ENCODE assay signal across 25 mouse cellular contexts in the genomic region with DNA sequence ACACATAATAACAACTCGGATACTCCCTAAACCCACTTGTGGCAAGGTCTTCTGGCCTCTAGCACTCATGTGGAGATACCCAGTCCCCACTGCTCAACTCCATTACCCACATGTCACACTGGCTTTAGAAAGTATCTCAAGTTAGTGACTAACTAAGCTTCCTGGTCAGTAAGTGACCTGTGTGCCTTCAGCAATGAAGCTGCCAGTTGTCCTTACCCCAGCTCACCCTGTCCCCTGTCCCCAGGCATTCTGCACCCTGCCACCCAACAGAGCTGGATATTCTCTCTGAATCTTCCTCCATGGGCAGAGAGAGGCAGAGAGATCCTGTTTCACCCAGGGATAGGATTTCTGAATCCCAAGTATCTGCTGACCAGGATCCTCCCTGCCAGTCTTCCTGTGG. TPM values are rescaled to one million over a fixed set of nuclear protein-coding genes. Genes with fewer than 3 reads are reported as not detected.
"Had no signal": no experiment of that assay in that cellular context is flagged by ENCODE, and none has a peak within 500 bp of the region (broad histone marks: within the 10 kb centered on the region; RNA-seq: fewer than 3 reads in every experiment).

A gene (plus strand): TSS at position 301 of the 400 bp plus-strand sequence.

- DNase-seq: cerebellum, adult 2 months; cerebellum, adult 8-10 months; cerebellum, adult 9-10 months; cerebellum, adult 9-11 months; cerebellum, postnatal 25 days; cerebellum, postnatal 36 days; embryo, embryonic 11 days; forebrain, postnatal 0 days; gastrocnemius, postnatal 36 days had no signal

- H3K4me3 ChIP-seq: embryonic facial prominence, embryonic 10.5 days; embryonic facial prominence, embryonic 12.5 days; embryonic facial prominence, embryonic 13.5 days; embryonic facial prominence, embryonic 15.5 days; erythroblast, embryonic 14.5 days; forebrain, embryonic 10.5 days; forebrain, embryonic 12.5 days; forebrain, embryonic 13.5 days; forebrain, embryonic 15.5 days; heart, adult 2 months; heart, embryonic 10.5 days had no signal

- H3K27ac ChIP-seq: embryonic facial prominence, embryonic 10.5 days; embryonic facial prominence, embryonic 12.5 days; embryonic facial prominence, embryonic 13.5 days; embryonic facial prominence, embryonic 15.5 days; forebrain, embryonic 10.5 days; forebrain, embryonic 12.5 days; forebrain, embryonic 13.5 days; forebrain, embryonic 15.5 days; heart, adult 2 months; heart, embryonic 10.5 days had no signal

RNA-seq across cellular contexts. Expression of the gene that starts here (rescaled TPM):
- total RNA-seq: common myeloid progenitor, adult 5-6 weeks; forebrain, postnatal 0 days; gastrocnemius, adult 8-10 months; gastrocnemius, postnatal 36 days; granulocyte monocyte progenitor cell, adult 5-6 weeks; heart, adult 18-20 months; heart, adult 2 months; heart, adult 8-10 months had no signal
